Mouse (Mus musculus): Measurements from ENCODE around the gene Palld. TPM values are rescaled to one million over a fixed set of nuclear protein-coding genes. Genes with fewer than 3 reads are reported as not detected.

Palld gene
- polyA plus RNA-seq, 1 experiment from 2014 or later: 166 TPM

GRCm38 (mm10) chr8:61722226-61722625 lies 180.3 kb downstream of the Palld start:
- WGBS: 85% methylated on average over 9 of the region's 9 CpGs
- no peak for ATAC-seq (ENCODE audit: extremely low read depth, insufficient number of reproducible peaks, low FRiP score, low TSS enrichment)

DNA sequence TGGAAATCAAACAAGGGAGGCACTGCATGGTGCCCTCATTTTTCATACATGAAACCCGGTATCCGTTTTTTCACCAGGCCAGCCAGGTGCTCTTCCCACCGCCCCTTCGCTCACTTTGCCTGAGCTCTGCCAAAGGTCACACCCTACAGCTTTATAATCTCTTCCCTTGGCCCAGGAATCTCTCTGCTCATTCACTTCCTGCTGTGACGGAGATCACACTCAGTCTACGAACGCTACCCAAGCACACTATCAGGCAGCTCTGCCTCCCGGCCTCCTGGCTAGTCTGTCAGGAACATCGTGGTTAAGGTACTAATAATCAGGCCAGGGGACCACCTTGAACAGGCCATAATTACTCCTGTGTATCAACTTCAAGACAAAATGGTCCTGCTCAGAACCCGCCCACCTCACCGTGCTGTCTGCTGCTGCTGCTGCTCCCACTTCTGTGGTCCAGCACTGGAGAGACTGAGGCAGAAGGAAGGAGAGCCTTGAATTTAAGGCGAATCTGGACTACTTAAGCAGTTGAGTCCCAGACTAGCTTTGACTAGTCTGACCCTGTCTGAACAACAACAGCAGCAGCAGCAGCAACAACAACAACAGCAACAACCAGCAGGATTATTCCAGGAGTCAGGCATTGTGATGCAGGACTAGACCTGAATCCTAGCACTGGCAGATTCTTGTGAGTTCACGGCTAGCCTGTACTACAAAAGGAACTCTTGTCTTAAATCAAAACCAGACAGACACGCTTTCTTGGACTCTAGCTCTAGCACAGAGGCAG lies 187.0 kb downstream of the Palld start:
- H3K9me3 ChIP-seq: no peaks in the 10 kb centered on the region

More at GRCm38 (mm10) chr8:61722226-61722625, 180.3 kb downstream of the Palld start:
- Histone ChIP-seq H3K27me3 (replicated peaks) (no peaks in the 10 kb centered on the region), H3K4me3 (no peak overlapping the region), H3K9me3 (no peaks in the 10 kb centered on the region), H3K36me3 (peaks cover 29% of the 10 kb centered on the region), H3K27ac (replicated peaks) (no peak overlapping the region), H3K9ac (no peak overlapping the region), H3K4me2 (no peak overlapping the region), H3K4me1 (peaks cover 25% of the 10 kb centered on the region)

DNA sequence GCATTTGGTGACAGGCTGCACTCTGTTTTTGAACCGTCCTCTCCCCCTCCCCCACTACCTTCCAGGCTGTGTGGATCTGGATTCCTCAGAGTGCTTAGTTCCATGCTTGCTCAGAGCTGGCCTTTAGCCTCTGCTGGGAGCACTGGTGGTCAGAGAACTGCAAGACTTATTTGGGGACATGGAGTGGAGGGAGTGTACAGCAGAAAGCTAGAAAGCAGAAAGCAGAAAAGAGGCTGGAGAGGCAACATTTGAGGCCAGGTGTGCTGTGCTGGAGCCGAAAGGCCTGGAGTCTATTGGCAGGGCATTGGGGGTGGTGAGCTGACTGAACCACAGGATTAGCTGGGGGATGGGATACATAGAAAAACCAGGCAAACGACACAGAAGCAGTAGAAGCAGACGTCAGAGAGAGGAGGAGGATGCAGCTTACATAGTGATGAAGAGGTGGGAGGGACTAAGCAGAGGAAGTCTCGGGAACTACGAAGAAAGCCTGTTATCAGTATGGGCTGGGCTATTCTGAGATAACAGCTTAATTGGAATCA lies 188.1 kb downstream of the Palld start:
- Histone ChIP-seq H3K9me3 (no peaks in the 10 kb centered on the region), H3K27ac (replicated peaks) (peak overlapping the region; percentile 51), H3K36me3 (peaks cover 41% of the 10 kb centered on the region), H3K4me3 (no peak overlapping the region), H3K4me2 (no peak overlapping the region), H3K9ac (peak overlapping the region; percentile 58), H3K4me1 (peaks cover 62% of the 10 kb centered on the region), H3K27me3 (replicated peaks) (no peaks in the 10 kb centered on the region)
- 12% methylated on average over 6 of the region's 6 CpGs for WGBS
- no peak for ATAC-seq (ENCODE audit: extremely low read depth, insufficient number of reproducible peaks, low FRiP score, low TSS enrichment)

More for the DNA sequence above, 187.0 kb downstream of the Palld start:
- Histone ChIP-seq H3K4me1 (peaks cover 62% of the 10 kb centered on the region), H3K9ac (no peak overlapping the region), H3K4me2 (no peak overlapping the region), H3K36me3 (peaks cover 41% of the 10 kb centered on the region), H3K27ac (replicated peaks) (peak overlapping the region; percentile 44), H3K4me3 (no peak overlapping the region), H3K27me3 (replicated peaks) (no peaks in the 10 kb centered on the region)
- 33% methylated on average over 14 of the region's 14 CpGs for WGBS
- peak; percentile 21; the same call in 1 of the 2 replicates for ATAC-seq (ENCODE audit: extremely low read depth, insufficient number of reproducible peaks, low FRiP score, low TSS enrichment)

GRCm38 (mm10) chr8:61713195-61713990 lies 189.1 kb downstream of the Palld start:
- no peaks in the 10 kb centered on the region for H3K9me3 ChIP-seq
- H3K9ac ChIP-seq: 0 out of 2 replicates have a peak overlapping the region, but pooled peaks have one; percentile 58
- peak overlapping the region; percentile 51 for H3K27ac ChIP-seq (replicated peaks)
- H3K4me1 ChIP-seq: peaks cover 62% of the 10 kb centered on the region
- ATAC-seq (ENCODE audit: extremely low read depth, insufficient number of reproducible peaks, low FRiP score, low TSS enrichment): no peak
- 63% methylated on average over 16 of the region's 16 CpGs for WGBS
- H3K4me3 ChIP-seq: no peak overlapping the region
- 0 out of 2 replicates have a peak overlapping the region, but pooled peaks have one; percentile 11 for H3K4me2 ChIP-seq
- H3K27me3 ChIP-seq (replicated peaks): no peaks in the 10 kb centered on the region
- H3K36me3 ChIP-seq: peaks cover 43% of the 10 kb centered on the region

DNA sequence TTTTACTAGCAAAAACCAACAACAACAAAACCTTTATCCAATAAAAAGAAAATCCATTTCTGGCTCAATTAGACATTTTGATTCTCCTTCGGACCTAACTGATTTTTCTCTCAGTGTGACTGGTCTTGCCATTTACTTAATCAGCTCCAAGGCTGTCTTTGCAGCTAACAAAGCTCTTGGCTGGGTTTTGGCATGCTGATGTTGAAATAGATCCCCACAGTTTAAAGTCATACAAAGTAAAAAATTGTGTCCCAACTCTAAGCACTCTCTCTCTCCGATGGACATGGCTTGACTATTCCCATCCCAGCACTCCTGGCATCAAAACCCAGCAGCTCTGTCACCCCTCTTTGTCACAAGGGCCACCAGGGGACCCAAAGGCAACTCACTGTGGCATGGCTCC lies 190.1 kb downstream of the Palld start:
- Histone ChIP-seq H3K4me3 (no peak overlapping the region), H3K4me2 (no peak overlapping the region), H3K27me3 (replicated peaks) (no peaks in the 10 kb centered on the region), H3K4me1 (peaks cover 58% of the 10 kb centered on the region), H3K36me3 (peaks cover 44% of the 10 kb centered on the region), H3K27ac (replicated peaks) (peak overlapping the region; percentile 51; the same call in 1 of the 2 replicates), H3K9ac (no peak overlapping the region), H3K9me3 (no peaks in the 10 kb centered on the region)
- ATAC-seq (ENCODE audit: extremely low read depth, insufficient number of reproducible peaks, low FRiP score, low TSS enrichment): no peak
- whole genome bisulfite sequencing: 75% methylated on average over 2 of the region's 2 CpGs

GRCm38 (mm10) chr8:61708586-61709305 lies 193.7 kb downstream of the Palld start:
- WGBS: 75% methylated on average over 8 of the region's 8 CpGs

DNA sequence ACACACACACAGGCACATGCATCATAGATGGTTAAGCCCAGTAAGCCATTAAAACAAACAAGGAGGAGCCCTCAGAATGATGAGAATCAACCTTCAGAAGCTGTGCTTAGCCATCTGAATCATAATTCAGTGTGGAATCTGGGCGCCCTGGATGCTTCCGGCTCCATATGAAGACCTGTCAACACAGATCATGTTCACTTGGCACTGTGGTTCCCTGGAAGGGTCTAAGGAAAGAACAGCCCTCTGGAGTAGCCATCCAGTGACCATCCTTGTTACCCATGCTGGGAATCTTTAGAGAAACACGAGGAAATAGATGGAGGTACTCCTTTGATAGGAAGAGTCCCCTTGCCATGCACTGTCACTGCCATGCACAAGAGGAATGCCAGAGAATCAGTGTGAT lies 197.0 kb downstream of the Palld start:
- Histone ChIP-seq H3K27ac (replicated peaks) (no peak overlapping the region), H3K4me2 (no peak overlapping the region), H3K27me3 (replicated peaks) (no peaks in the 10 kb centered on the region), H3K4me1 (peaks cover 15% of the 10 kb centered on the region), H3K9ac (no peak overlapping the region), H3K9me3 (no peaks in the 10 kb centered on the region), H3K4me3 (no peak overlapping the region), H3K36me3 (peaks cover 97% of the 10 kb centered on the region)
- ATAC-seq (ENCODE audit: extremely low read depth, insufficient number of reproducible peaks, low FRiP score, low TSS enrichment): no peak
- WGBS: 62% methylated on average over 3 of the region's 3 CpGs

More at GRCm38 (mm10) chr8:61708586-61709305, 193.7 kb downstream of the Palld start:
- H3K9ac ChIP-seq: no peak overlapping the region
- H3K36me3 ChIP-seq: peaks cover 77% of the 10 kb centered on the region
- no peaks in the 10 kb centered on the region for H3K9me3 ChIP-seq
- no peak overlapping the region for H3K4me3 ChIP-seq
- no peak for ATAC-seq (ENCODE audit: extremely low read depth, insufficient number of reproducible peaks, low FRiP score, low TSS enrichment)
- no peak overlapping the region for H3K27ac ChIP-seq (replicated peaks)
- H3K4me1 ChIP-seq: peaks cover 29% of the 10 kb centered on the region
- H3K27me3 ChIP-seq (replicated peaks): no peaks in the 10 kb centered on the region
- H3K4me2 ChIP-seq: no peak overlapping the region

GRCm38 (mm10) chr8:61702122-61702521 lies 200.4 kb downstream of the Palld start:
- no peak overlapping the region for H3K27ac ChIP-seq (replicated peaks)
- no peak for ATAC-seq (ENCODE audit: extremely low read depth, insufficient number of reproducible peaks, low FRiP score, low TSS enrichment)
- no peaks in the 10 kb centered on the region for H3K27me3 ChIP-seq (replicated peaks)
- no peaks in the 10 kb centered on the region for H3K9me3 ChIP-seq
- H3K9ac ChIP-seq: no peak overlapping the region
- H3K4me3 ChIP-seq: no peak overlapping the region
- peaks cover 33% of the 10 kb centered on the region for H3K4me1 ChIP-seq
- WGBS: 81% methylated on average over 8 of the region's 8 CpGs
- peaks cover 86% of the 10 kb centered on the region for H3K36me3 ChIP-seq
- no peak overlapping the region for H3K4me2 ChIP-seq

GRCm38 (mm10) chr8:61700932-61701681 lies 201.4 kb downstream of the Palld start:
- H3K4me1 ChIP-seq: peaks cover 34% of the 10 kb centered on the region
- H3K9ac ChIP-seq: no peak overlapping the region
- H3K27ac ChIP-seq (replicated peaks): 0 out of 2 replicates have a peak overlapping the region, but pooled peaks have one; percentile 2
- H3K27me3 ChIP-seq (replicated peaks): no peaks in the 10 kb centered on the region
- peaks cover 78% of the 10 kb centered on the region for H3K36me3 ChIP-seq
- no peaks in the 10 kb centered on the region for H3K9me3 ChIP-seq
- H3K4me3 ChIP-seq: no peak overlapping the region
- no peak for ATAC-seq (ENCODE audit: extremely low read depth, insufficient number of reproducible peaks, low FRiP score, low TSS enrichment)
- WGBS: 53% methylated on average over 9 of the region's 9 CpGs
- no peak overlapping the region for H3K4me2 ChIP-seq

GRCm38 (mm10) chr8:61700298-61700697 lies 202.2 kb downstream of the Palld start:
- Histone ChIP-seq H3K9me3 (no peaks in the 10 kb centered on the region), H3K4me2 (no peak overlapping the region), H3K4me3 (no peak overlapping the region), H3K27me3 (replicated peaks) (no peaks in the 10 kb centered on the region), H3K9ac (no peak overlapping the region), H3K36me3 (peaks cover 74% of the 10 kb centered on the region), H3K4me1 (peaks cover 42% of the 10 kb centered on the region), H3K27ac (replicated peaks) (0 out of 2 replicates have a peak overlapping the region, but pooled peaks have one; percentile 2)
- no peak for ATAC-seq (ENCODE audit: extremely low read depth, insufficient number of reproducible peaks, low FRiP score, low TSS enrichment)
- WGBS: 71% methylated on average over 1 of the region's 1 CpGs

Measured in heart, embryonic 13.5 days (tissue).